Mouse (Mus musculus) embryo, embryonic 10 days (tissue): ENCODE results near the gene Rcan2.
"Not testable (repeated sequence)": the region's sequence is repeated elsewhere in the genome, so short reads cannot be mapped to it uniquely, and the experiment has no call there.

Source experiments
- DNase-seq: peaks from one replicate; pipeline ENCODE4 v3.0.0-alpha.2; 2015; ENCODE audit warnings: low spot score

Rcan2 gene

DNA sequence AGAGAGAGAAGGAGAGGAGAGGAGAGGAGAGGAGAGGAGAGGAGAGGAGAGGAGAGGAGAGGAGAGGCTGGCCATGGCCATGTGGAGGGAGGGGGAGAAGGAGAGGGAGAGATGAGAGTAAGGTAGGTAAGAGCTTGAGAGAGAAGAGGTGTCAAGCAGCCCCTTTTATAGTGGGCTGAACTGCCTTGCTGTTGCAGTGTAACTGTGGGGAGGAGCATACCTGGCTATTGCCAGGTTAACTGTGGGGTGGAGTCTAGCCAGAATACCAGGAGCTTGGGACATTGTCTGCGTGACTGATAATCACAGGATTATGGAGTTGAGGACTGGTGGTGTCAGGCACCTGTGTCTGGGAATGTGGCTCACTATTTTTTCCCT is 24.2 kb downstream of the Rcan2 start:
- not testable (repeated sequence) for DNase-seq

GRCm38 (mm10) chr17:43827261-43827660 is 26.1 kb downstream of the Rcan2 start:
- DNase-seq: no peak

GRCm38 (mm10) chr17:43832401-43833124 is 31.4 kb downstream of the Rcan2 start:
- no peak for DNase-seq

GRCm38 (mm10) chr17:43840208-43840607 is 39.1 kb downstream of the Rcan2 start:
- no peak for DNase-seq

GRCm38 (mm10) chr17:43846714-43847113 is 45.6 kb downstream of the Rcan2 start:
- DNase-seq: no peak

DNA sequence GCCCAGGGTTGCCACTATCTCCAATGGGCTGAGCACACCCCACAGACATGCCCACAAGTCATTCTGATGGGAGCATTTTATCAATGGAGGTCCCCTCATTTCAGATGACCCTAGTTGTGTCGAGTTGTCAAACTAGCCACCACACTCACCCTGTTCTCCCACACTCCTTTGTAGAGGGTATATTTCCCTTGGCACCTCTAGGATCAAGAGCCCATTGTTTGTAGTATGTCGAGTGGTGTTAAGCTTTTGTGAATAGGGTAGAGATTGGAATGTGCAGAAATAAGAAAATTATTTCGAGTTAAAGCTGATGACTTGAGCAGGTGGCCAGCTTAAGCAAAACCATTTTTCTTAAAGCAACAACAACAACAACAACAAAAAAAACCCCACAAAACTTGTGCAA is 47.8 kb downstream of the Rcan2 start:
- DNase-seq: no peak

GRCm38 (mm10) chr17:43855132-43855531 is 54.0 kb downstream of the Rcan2 start:
- DNase-seq: no peak

GRCm38 (mm10) chr17:43856081-43856480 is 54.9 kb downstream of the Rcan2 start:
- DNase-seq: no peak

GRCm38 (mm10) chr17:43868808-43869207 is 67.7 kb downstream of the Rcan2 start:
- DNase-seq: no peak

DNA sequence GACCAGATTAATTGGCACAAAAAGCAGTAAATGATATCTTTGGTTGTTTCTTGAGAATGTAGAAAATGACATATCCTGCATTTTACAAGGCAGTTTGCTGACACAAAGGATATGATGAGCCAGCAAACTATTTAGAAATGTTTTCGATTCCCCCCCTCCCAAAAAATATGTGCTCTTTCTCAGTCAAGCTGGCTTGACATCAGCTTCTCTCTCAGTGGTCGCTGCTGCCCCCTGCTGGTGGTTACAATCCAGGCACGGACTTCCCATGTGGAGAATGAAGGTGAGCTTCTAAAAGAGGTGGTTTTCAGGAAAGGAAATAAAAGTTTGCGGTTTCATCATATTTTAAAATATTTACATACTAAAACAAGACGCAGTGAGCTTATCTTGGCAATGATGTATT is 68.5 kb downstream of the Rcan2 start:
- peak; percentile 74 for DNase-seq

- DNase-seq: no peak
Observed at GRCm38 (mm10) chr17:43874417-43874816, 73.3 kb downstream of the Rcan2 start.

DNA sequence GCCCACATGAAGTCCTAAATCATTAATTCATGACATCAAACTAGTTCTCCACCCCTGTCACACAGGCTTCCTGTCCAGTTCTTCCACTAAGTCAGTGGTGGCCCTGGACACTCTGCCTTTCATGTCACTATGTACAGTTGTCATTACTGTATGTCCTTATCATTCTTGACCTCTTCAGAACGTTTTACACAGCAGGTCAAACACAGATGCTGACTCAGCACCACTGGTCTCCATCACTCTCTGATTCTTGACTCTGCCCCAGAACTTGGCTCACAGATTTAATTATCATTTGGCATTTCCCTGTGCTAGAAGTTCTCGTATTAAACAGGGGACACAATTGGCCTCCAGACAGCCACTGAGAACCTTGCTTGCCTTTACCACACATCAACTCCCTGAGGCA is 76.3 kb downstream of the Rcan2 start:
- no peak for DNase-seq

- peak; percentile 68 for DNase-seq
Observed at GRCm38 (mm10) chr17:43883016-43883415, 81.9 kb downstream of the Rcan2 start.

DNA sequence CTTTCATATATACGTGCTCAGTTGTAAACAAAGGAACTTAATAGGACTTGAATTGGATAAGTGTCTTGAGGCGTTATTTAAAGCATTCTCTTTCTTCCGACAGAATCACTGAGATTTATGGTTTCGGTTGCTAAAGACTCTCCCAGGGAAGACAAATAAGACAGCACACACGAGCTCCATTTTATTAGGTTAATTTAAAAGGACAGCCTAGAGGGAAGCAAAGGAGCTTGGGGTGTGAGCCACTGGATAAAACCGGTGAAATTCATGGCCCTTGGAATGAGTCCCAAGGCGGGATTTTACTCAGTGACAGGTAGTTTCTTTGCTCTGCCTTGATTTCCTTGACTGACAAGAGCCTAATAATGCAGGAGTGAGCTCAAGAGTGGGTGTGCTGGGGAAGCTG is 85.1 kb downstream of the Rcan2 start:
- DNase-seq: no peak

DNA sequence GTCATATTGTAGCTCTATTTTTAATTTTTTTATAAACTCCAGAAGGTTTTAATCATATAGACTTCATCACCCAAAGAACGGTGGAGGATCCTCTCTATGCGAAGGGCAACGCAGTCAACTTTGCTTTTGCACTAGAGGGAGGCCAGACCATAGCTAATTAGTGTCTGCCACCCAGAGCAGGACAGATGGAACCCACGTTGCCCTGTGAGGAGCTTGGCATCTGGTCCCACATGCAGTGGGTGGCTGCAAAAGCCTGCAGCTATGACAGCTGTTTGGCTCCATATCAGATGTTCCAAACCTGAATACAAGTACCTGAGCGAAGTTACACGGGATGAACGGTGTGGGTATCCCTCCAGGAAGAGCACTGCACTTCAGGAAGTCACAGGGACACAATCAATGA is 86.8 kb downstream of the Rcan2 start:
- no peak for DNase-seq

- DNase-seq: no peak
Observed at GRCm38 (mm10) chr17:43897346-43897745, 96.2 kb downstream of the Rcan2 start.

DNA sequence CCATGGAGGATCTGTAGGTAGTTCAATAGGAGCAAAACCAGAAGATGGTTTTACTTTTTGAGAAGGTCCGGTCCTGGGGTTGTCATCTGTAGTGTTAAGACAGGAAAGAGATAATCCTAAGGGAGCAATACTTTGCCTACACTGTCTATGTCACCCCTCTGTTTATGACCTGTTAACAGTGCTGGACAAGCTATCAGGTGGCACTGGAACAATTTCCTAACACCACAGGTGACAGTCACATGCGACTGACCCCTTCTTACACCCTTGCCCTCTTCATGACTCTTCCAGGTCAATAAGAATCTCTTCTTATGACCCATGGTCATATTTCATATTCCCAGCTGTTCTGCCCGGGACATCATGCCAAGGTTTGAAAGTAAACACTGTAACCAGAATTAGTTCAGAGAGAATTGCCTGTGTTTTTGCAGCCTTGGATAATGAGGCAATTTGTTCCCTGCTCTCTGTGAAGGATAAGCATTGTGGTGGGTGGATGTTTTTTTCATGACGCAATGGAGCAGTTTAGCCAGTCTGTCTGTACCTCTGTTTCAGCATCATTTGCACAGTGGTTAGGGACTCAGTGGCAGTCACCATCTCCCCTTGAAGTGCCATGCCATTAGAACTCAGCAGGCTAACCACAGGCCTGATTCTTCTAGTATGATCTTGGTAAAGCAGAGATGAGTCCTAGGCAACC is 98.4 kb downstream of the Rcan2 start:
- no peak for DNase-seq

DNA sequence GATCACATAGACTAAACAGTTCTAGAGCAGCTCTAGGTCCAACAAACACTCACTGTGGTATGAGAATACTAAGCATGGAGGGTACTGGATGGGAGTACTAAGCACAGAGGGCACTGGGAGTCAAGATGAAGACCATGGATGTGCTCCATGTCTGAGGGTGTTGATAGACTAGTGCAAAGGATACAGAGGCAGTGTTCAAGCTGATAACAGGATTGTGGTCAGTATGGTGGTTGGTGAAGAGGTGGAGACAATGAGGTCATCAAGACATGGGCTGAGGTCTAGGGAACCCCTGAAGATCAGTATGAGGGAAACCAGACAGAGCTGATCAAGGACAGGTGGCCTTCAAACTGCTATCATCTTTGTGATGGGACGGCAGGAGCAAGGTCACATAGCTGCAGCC is 99.0 kb downstream of the Rcan2 start:
- no peak for DNase-seq

GRCm38 (mm10) chr17:43901474-43901873 is 100.3 kb downstream of the Rcan2 start:
- DNase-seq: no peak

DNA sequence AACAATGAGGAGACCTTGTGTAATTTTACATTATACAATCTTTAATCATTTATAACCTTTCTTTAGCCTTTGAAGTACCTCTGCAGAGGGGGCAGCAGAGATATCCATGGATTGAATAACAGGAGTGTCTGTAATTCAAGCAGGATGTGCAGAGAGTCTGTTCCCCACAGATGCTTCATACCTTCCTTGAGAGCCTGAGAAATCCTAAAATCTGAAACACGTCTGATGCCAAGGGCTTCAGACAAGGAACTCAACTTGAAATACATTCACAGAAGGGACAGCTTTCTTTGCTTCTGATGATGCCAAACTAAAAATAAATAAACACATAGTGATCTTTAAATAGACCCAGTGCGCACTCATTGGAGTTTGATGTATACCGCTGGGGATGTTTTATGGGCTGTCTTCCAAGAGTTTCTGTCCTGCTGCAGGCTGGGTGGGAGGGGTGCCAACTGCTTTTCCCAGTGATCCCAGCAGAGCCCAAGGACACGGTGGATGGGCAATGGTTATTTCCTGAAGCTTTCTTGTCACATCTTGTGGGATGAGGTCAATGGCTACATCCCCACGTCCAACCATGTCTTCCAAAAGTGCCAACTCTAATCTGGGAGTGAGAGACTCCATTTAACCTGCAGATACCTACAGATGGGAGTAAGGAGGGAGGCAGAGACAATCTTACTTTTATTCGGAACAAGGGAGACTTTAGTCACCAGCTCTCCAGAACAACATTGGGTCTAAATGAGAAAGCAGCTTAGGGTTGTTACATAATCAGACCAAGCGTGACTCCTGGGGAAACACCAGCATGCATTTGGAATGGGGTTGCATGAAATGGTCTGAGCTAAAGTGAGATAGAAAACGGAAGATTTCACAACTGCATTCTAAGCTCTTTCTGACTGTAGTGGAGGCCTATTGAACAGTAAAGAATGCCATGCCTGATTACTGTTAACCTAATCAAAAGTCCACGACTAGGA is 102.9 kb downstream of the Rcan2 start:
- DNase-seq: no peak

DNA sequence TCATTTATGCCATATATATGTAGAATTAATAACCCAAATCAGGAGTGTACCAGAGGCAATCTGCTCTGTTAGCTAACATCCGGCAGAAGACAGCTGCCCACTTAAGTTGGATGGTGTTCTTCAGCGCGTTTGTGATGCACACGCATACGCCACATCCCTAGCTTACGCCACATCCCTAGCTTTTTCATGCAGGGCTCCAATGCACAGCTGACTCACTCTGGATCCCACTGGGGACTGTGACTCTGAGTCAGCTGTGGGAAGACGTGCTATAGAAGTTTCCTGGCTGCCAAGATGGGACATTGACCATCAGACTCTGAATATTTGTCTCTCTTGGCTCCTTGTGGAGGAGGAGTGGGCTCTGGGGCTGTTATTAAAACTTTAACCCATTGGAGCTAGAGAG is 103.7 kb downstream of the Rcan2 start:
- no peak for DNase-seq

- DNase-seq: no peak
Observed at GRCm38 (mm10) chr17:43906728-43907127, 105.6 kb downstream of the Rcan2 start.

DNA sequence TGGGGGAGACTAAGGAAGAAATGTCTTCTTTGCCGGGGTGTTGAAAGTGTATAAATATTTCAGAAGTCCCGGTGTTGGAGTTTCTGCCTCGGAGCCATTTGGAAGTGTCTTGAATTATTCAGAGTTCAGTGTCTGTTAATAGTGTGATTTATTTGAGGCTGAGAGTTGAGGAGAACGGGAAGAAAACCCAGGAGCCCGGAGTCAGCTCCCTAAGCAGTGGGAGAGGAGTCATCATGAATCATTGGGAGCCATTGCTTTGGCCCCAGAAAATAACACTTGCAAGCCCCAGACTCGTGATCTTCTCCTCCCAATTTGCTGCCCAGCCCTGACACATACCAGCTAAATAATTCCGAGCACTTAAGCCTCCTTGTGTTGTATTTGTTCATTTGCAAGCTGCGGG is 115.0 kb downstream of the Rcan2 start:
- no peak for DNase-seq
